Mouse (Mus musculus) CH12.LX (cell line): Measurements from ENCODE around the gene Dnah11. TPM values are rescaled to one million over a fixed set of nuclear protein-coding genes. Genes with fewer than 3 reads are reported as not detected.

ENCODE experiments used
- DNase-seq: peaks from one replicate; pipeline ENCODE4 v3.0.0-alpha.2; 2013; ENCODE audit errors: extremely low read depth
- H3K27ac ChIP-seq: 2 replicates; pipeline ENCODE4 v1.5.1; 2012; ENCODE audit warnings: low read depth, mild to moderate bottlenecking, control low read depth, moderate library complexity; ENCODE audit not compliant: insufficient read depth
- H3K27me3 ChIP-seq: replicated peaks from 2 replicates; pipeline ENCODE3; 2012; ENCODE audit warnings: inconsistent platforms
- H3K36me3 ChIP-seq, 2 experiments: replicated peaks in 1 of 2; 2 replicates each; pipeline versions ENCODE3 to v1.6.1; 2012; ENCODE audit warnings: inconsistent platforms in 1 of 2, low read length in 1 of 2, mild to moderate bottlenecking in 1 of 2, mixed read lengths in 1 of 2, moderate library complexity in 1 of 2; ENCODE audit not compliant: control insufficient read depth in 1 of 2, insufficient read depth in 1 of 2
- H3K4me1 ChIP-seq, 2 experiments: 2 replicates each; pipeline ENCODE4 v1.6.1; 2012; ENCODE audit warnings: inconsistent platforms in 1 of 2, moderate library complexity in 1 of 2; ENCODE audit not compliant: insufficient read depth in 2 of 2, control insufficient read depth in 1 of 2
- H3K4me2 ChIP-seq: 2 replicates; pipeline ENCODE4 v1.6.1; 2012; ENCODE audit warnings: low read depth, mild to moderate bottlenecking, control low read depth; ENCODE audit not compliant: poor library complexity, insufficient read depth, severe bottlenecking
- H3K4me3 ChIP-seq, 3 experiments: fragments of 150-350 bp in 1 of 3; sonication (generic) in 1 of 3; replicated peaks in 1 of 3; 2 replicates each; pipeline versions ENCODE3 to v1.5.1; 2011 to 2012; ENCODE audit warnings: low read depth in 2 of 3, low read length in 2 of 3, mild to moderate bottlenecking in 2 of 3, moderate library complexity in 2 of 3, control low read depth in 1 of 3, improper control_type of control experiment in 1 of 3, inconsistent platforms in 1 of 3, mixed read lengths in 1 of 3; ENCODE audit not compliant: poor library complexity in 1 of 3
- H3K79me2 ChIP-seq: replicated peaks from 2 replicates; pipeline ENCODE4 v1.6.1; 2012; ENCODE audit warnings: mild to moderate bottlenecking, moderate library complexity; ENCODE audit not compliant: control insufficient read depth, poor library complexity, insufficient read depth, severe bottlenecking; ENCODE audit errors: extremely low read depth
- H3K9ac ChIP-seq: 2 replicates; pipeline ENCODE4 v1.6.1; 2012; ENCODE audit warnings: low read depth, mild to moderate bottlenecking, control low read depth, moderate library complexity; ENCODE audit not compliant: insufficient read depth
- H3K9me3 ChIP-seq: replicated peaks from 2 replicates; pipeline ENCODE3; 2012; ENCODE audit warnings: low read length, inconsistent platforms, mixed read lengths
- BHLHE40 ChIP-seq: IDR thresholded peaks from 2 replicates; pipeline ENCODE4 v1.6.1; 2011; ENCODE audit warnings: mild to moderate bottlenecking, low read depth, low read length, improper control_type of control experiment
- CHD2 ChIP-seq: IDR thresholded peaks from 2 replicates; pipeline ENCODE4 v1.6.1; 2011; ENCODE audit warnings: low read length, improper control_type of control experiment
- E2F4 ChIP-seq: IDR thresholded peaks from 2 replicates; pipeline ENCODE4 v1.6.1; 2011; ENCODE audit warnings: low read depth, low read length, improper control_type of control experiment; ENCODE audit not compliant: insufficient replicate concordance
- ETS1 ChIP-seq: conservative IDR thresholded peaks from 2 replicates; pipeline ENCODE4 v1.6.1; 2012; ENCODE audit warnings: low read depth, mild to moderate bottlenecking, inconsistent platforms, low read length, improper control_type of control experiment, moderate library complexity
- IRF4 ChIP-seq: IDR thresholded peaks from 2 replicates; pipeline ENCODE4 v1.6.1; 2014; ENCODE audit warnings: low read depth, mild to moderate bottlenecking, inconsistent platforms, low read length, improper control_type of control experiment
- JUN ChIP-seq: IDR thresholded peaks from 2 replicates; pipeline ENCODE4 v1.6.1; 2011; ENCODE audit warnings: low read depth, mild to moderate bottlenecking, low read length, improper control_type of control experiment, moderate library complexity; ENCODE audit not compliant: insufficient read depth
- MAFK ChIP-seq: IDR thresholded peaks from 2 replicates; pipeline ENCODE4 v1.6.1; 2011; ENCODE audit warnings: low read length, improper control_type of control experiment; ENCODE audit not compliant: insufficient replicate concordance
- MAX ChIP-seq: IDR thresholded peaks from 2 replicates; pipeline ENCODE4 v1.6.1; 2011; ENCODE audit warnings: low read length, improper control_type of control experiment
- MAZ ChIP-seq: IDR thresholded peaks from 2 replicates; pipeline ENCODE4 v1.6.1; 2012; ENCODE audit warnings: low read depth, mild to moderate bottlenecking, inconsistent platforms, low read length, improper control_type of control experiment, moderate library complexity
- MEF2A ChIP-seq: IDR thresholded peaks from 2 replicates; pipeline ENCODE4 v1.6.1; 2014; ENCODE audit warnings: low read depth, mild to moderate bottlenecking, inconsistent platforms, low read length, improper control_type of control experiment, borderline replicate concordance
- MXI1 ChIP-seq: IDR thresholded peaks from 2 replicates; pipeline ENCODE4 v1.6.1; 2011; ENCODE audit warnings: mild to moderate bottlenecking, low read depth, low read length, improper control_type of control experiment
- MYC ChIP-seq: IDR thresholded peaks from 2 replicates; pipeline ENCODE4 v1.6.1; 2011; ENCODE audit warnings: low read depth, mild to moderate bottlenecking, improper control_type of control experiment, low read length
- NELFE ChIP-seq: IDR thresholded peaks from 2 replicates; pipeline ENCODE4 v1.6.1; 2011; ENCODE audit warnings: low read depth, low read length, improper control_type of control experiment
- PAX5 ChIP-seq: IDR thresholded peaks from 2 replicates; pipeline ENCODE4 v1.6.1; 2012; ENCODE audit warnings: low read length, inconsistent platforms, mixed read lengths
- POLR2A ChIP-seq: IDR thresholded peaks from 2 replicates; pipeline ENCODE4 v1.6.1; 2011; ENCODE audit warnings: low read depth, mild to moderate bottlenecking, improper control_type of control experiment, low read length
- RAD21 ChIP-seq: IDR thresholded peaks from 2 replicates; pipeline ENCODE4 v1.6.1; 2011; ENCODE audit warnings: low read depth, mild to moderate bottlenecking, low read length, improper control_type of control experiment, moderate library complexity
- SIN3A ChIP-seq: IDR thresholded peaks from 2 replicates; pipeline ENCODE4 v1.6.1; 2012; ENCODE audit warnings: low read length, improper control_type of control experiment, inconsistent platforms
- SMC3 ChIP-seq: IDR thresholded peaks from 2 replicates; pipeline ENCODE4 v1.6.1; 2011; ENCODE audit warnings: low read depth, low read length, improper control_type of control experiment
- TBP ChIP-seq: conservative IDR thresholded peaks from 2 replicates; pipeline ENCODE4 v1.6.1; 2011; ENCODE audit warnings: low read depth, low read length, improper control_type of control experiment
- TCF12 ChIP-seq: IDR thresholded peaks from 2 replicates; pipeline ENCODE4 v1.6.1; 2014; ENCODE audit warnings: low read depth, mild to moderate bottlenecking, inconsistent platforms, low read length, improper control_type of control experiment
- USF1 ChIP-seq: IDR thresholded peaks from 2 replicates; pipeline ENCODE4 v1.6.1; 2014; ENCODE audit warnings: low read depth, mild to moderate bottlenecking, inconsistent platforms, low read length, improper control_type of control experiment
- ZC3H11A ChIP-seq: IDR thresholded peaks from 2 replicates; pipeline ENCODE4 v1.6.1; 2012; ENCODE audit warnings: low read depth, mild to moderate bottlenecking, inconsistent platforms, low read length, improper control_type of control experiment
- ZKSCAN1 ChIP-seq: IDR thresholded peaks from 2 replicates; pipeline ENCODE4 v1.6.1; 2012; ENCODE audit warnings: low read depth, inconsistent platforms, low read length, improper control_type of control experiment, borderline replicate concordance
- ZNF384 ChIP-seq: IDR thresholded peaks from 2 replicates; pipeline ENCODE4 v1.6.1; 2012; ENCODE audit warnings: low read depth, low read length, improper control_type of control experiment, inconsistent platforms
- dilution Hi-C: fragments of 300-500 bp; cut with MboI; formaldehyde crosslinking; loops from 2 replicates; pipeline ENCODE4 v1.14.3; 2020; ENCODE audit warnings: low sequenced_read_pairs; ENCODE audit not compliant: extremely low pct_unique_long_range_greater_than_20kb, extremely low pct_ligation_motif_present
- in situ Hi-C: fragments of 300-500 bp; cut with MboI; formaldehyde crosslinking; loops from 3 replicates; pipeline ENCODE4 v1.14.3; 2019; ENCODE audit warnings: low sequenced_read_pairs, low pct_ligation_motif_present, low pct_unique_long_range_greater_than_20kb, mixed read lengths
- polyA plus RNA-seq: library from polyadenylated mRNA; unstranded; fragments of >175 nt; gene quantifications from 2 replicates; pipeline ENCODE4 v1.2.1, GENCODE M21; 2012; ENCODE audit warnings: low read depth; ENCODE audit not compliant: insufficient read length
- total RNA-seq, 2 experiments: library from RNA; depleted of rRNA; stranded (reverse); fragments of 300-350 nt in 1 of 2; fragments of >200 nt in 1 of 2; gene quantifications; 2 replicates each; pipeline ENCODE4 v1.2.3; 2012 to 2014

Dnah11 gene
- total and polyA plus RNA-seq, 3 experiments: 0.85 to 2.5 (median 1.2) TPM

DNA sequence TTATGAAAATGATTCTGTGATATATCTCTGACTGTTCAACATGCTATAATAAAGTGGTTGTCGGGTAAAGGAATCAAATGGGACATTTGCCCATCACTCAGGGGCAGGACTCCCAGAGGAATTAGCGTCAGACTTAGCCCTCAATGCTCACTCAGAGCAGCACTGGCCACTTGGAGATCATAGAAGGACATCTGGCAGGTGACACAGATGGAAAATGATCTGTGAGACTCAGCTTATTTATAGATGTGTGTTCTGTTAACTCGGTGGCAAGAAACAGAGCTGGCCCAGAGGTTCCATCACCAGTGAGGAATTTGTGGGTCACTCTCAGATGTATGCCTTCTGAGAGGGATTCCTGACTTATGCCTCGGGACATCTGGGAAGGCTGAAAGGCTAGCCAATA lies 173.1 kb downstream of the Dnah11 start:
- Histone ChIP-seq H3K79me2 (no peaks in the 10 kb centered on the region), H3K4me2 (no peak overlapping the region), H3K4me1 (no peaks in the 10 kb centered on the region), H3K9me3 (no peaks in the 10 kb centered on the region), H3K27me3 (no peaks in the 10 kb centered on the region), H3K9ac (no peak overlapping the region), H3K4me3 (no peak overlapping the region), H3K27ac (no peak overlapping the region), H3K36me3 (no peaks in the 10 kb centered on the region)
- DNase-seq: no peak
- no peak for TF ChIP-seq MAZ
- no peak for TF ChIP-seq IRF4
- TF ChIP-seq CHD2: no peak
- no peak for TF ChIP-seq PAX5
- no peak for TF ChIP-seq ZNF384
- TF ChIP-seq MEF2A: no peak
- no peak for TF ChIP-seq MYC
- no peak for TF ChIP-seq NELFE
- TF ChIP-seq RAD21: no peak
- no peak for TF ChIP-seq SMC3
- no peak for TF ChIP-seq MAFK
- no peak for TF ChIP-seq USF1
- dilution Hi-C loops (no loop called here), in situ Hi-C loops (no loop called here)

GRCm38 (mm10) chr12:118018936-118019335 lies 179.9 kb downstream of the Dnah11 start:
- dilution Hi-C loops: no loop called here
- Histone ChIP-seq H3K4me1 (peaks cover 0 to 5% of the 10 kb centered on the region in 2 experiments; a peak in 1 of 4 replicates), H3K27ac (no peak overlapping the region), H3K9me3 (no peaks in the 10 kb centered on the region), H3K27me3 (no peaks in the 10 kb centered on the region), H3K79me2 (no peaks in the 10 kb centered on the region), H3K36me3 (no peaks in the 10 kb centered on the region), H3K4me3 (no peak overlapping the region), H3K4me2 (no peak overlapping the region), H3K9ac (no peak overlapping the region)
- no peak for TF ChIP-seq MXI1
- no peak for TF ChIP-seq ZC3H11A
- TF ChIP-seq ETS1: no peak
- no peak for TF ChIP-seq SIN3A
- TF ChIP-seq TCF12: no peak
- TF ChIP-seq ZKSCAN1: no peak
- no peak for TF ChIP-seq PAX5
- no peak for TF ChIP-seq BHLHE40
- TF ChIP-seq E2F4: no peak
- no peak for TF ChIP-seq MAX
- no peak for TF ChIP-seq JUN
- TF ChIP-seq ZNF384: no peak
- no peak for TF ChIP-seq POLR2A
- TF ChIP-seq IRF4: no peak
- TF ChIP-seq SMC3: no peak
- TF ChIP-seq MAZ: no peak
- no peak for TF ChIP-seq TBP
- no peak for DNase-seq
- in situ Hi-C loops: no loop called here
